Mouse (Mus musculus): ENCODE results near the gene Gm10772.
"Not testable (repeated sequence)": the region's sequence is repeated elsewhere in the genome, so short reads cannot be mapped to it uniquely, and the experiment has no call there.

DNA sequence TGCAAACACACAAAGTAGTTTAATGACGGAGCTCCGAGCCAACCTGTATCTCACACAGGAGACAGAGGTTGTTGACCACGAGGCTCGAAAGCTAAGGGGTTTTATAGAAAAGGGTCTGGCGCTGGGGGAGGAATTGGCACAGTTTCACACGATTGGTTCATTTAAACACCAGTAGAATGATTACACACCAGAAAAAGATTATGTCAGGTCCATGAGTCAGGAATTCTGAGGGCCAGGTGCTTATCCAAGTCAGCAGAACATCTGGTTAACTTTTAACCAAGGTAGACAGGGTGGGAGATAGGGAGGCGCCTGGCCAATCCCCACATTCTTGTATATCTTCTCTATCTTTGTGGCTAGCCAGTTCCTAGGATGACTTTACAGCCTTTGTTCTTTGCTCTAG, 35.8 kb upstream of the Gm10772 start:
- TF ChIP-seq POLR2A (IDR thresholded peaks at IDR 0.05; ENCODE audit: low read depth, low read length); CTCF (IDR thresholded peaks at IDR 0.05; ENCODE audit: borderline replicate concordance, insufficient read depth, low read length): not testable (repeated sequence)
